Mouse (Mus musculus): ENCODE measurements around the gene Tpra1. TPM values are rescaled to one million over a fixed set of nuclear protein-coding genes. Genes with fewer than 3 reads are reported as not detected.

The Tpra1 gene
- polyA plus RNA-seq, 1 experiment from 2014 or later, result 92.3 TPM

GRCm38 (mm10) chr6:88956725-88957124 is 54.7 kb downstream of the Tpra1 start:
- no peak for ATAC-seq
- no peaks in the 10 kb centered on the region for H3K27me3 ChIP-seq (replicated peaks; ENCODE audit: control insufficient read depth, insufficient read depth, low read length)
- WGBS, result 87% methylated on average over 2 of the region's 2 CpGs
- H3K4me3 ChIP-seq (ENCODE audit: low read length), result no peak overlapping the region
- no peak overlapping the region for H3K9ac ChIP-seq (ENCODE audit: low read depth, low read length)
- no peak overlapping the region for H3K27ac ChIP-seq (ENCODE audit: low read depth, low read length)
- peaks cover 14% of the 10 kb centered on the region for H3K4me1 ChIP-seq (ENCODE audit: control insufficient read depth, insufficient read depth, low read depth, low read length)
- H3K36me3 ChIP-seq (ENCODE audit: control insufficient read depth, insufficient read depth, low read length), result no peaks in the 10 kb centered on the region
- no peak overlapping the region for H3K4me2 ChIP-seq (ENCODE audit: low read length)
- peaks cover 4% of the 10 kb centered on the region for H3K9me3 ChIP-seq (ENCODE audit: control insufficient read depth, low read length)

GRCm38 (mm10) chr6:88957313-88957712 is 55.3 kb downstream of the Tpra1 start:
- WGBS, result 92% methylated on average over 4 of the region's 4 CpGs

DNA sequence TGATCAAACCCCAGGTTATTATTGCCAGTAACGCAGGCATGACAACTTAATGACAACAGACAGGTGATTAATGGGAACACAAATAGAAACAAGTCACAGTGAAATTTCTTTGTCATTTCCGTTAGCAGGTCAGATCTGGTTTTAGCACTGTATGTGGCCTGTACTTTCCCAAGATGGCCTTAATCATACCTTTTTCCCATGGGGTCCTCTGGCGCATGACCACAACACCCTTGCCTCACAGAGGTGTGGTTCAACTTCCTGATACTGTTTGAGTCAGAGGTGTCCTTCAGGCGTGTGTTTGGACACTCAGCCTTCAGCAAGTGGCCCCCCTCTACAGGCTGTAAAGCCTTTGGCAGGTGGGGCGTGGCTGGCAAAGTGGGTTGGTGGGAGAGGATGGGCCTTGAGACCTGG is 55.8 kb downstream of the Tpra1 start:
- ATAC-seq, result no peak
- WGBS, result 83% methylated on average over 5 of the region's 5 CpGs
- Histone ChIP-seq H3K4me3 (ENCODE audit: low read length) (no peak overlapping the region), H3K9me3 (ENCODE audit: control insufficient read depth, low read length) (peaks cover 4% of the 10 kb centered on the region), H3K27ac (ENCODE audit: low read depth, low read length) (no peak overlapping the region), H3K36me3 (ENCODE audit: control insufficient read depth, insufficient read depth, low read length) (no peaks in the 10 kb centered on the region), H3K9ac (ENCODE audit: low read depth, low read length) (no peak overlapping the region), H3K27me3 (replicated peaks; ENCODE audit: control insufficient read depth, insufficient read depth, low read length) (no peaks in the 10 kb centered on the region), H3K4me2 (ENCODE audit: low read length) (no peak overlapping the region), H3K4me1 (ENCODE audit: control insufficient read depth, insufficient read depth, low read depth, low read length) (peaks cover 14% of the 10 kb centered on the region)

More at GRCm38 (mm10) chr6:88957313-88957712, 55.3 kb downstream of the Tpra1 start:
- H3K27ac ChIP-seq (ENCODE audit: low read depth, low read length), result no peak overlapping the region
- H3K9ac ChIP-seq (ENCODE audit: low read depth, low read length), result no peak overlapping the region
- H3K4me1 ChIP-seq (ENCODE audit: control insufficient read depth, insufficient read depth, low read depth, low read length), result peaks cover 14% of the 10 kb centered on the region
- no peak for ATAC-seq
- H3K27me3 ChIP-seq (replicated peaks; ENCODE audit: control insufficient read depth, insufficient read depth, low read length), result no peaks in the 10 kb centered on the region
- no peak overlapping the region for H3K4me2 ChIP-seq (ENCODE audit: low read length)
- H3K4me3 ChIP-seq (ENCODE audit: low read length), result no peak overlapping the region
- no peaks in the 10 kb centered on the region for H3K36me3 ChIP-seq (ENCODE audit: control insufficient read depth, insufficient read depth, low read length)
- peaks cover 4% of the 10 kb centered on the region for H3K9me3 ChIP-seq (ENCODE audit: control insufficient read depth, low read length)

GRCm38 (mm10) chr6:88958305-88958704 is 56.3 kb downstream of the Tpra1 start:
- Histone ChIP-seq H3K4me3 (ENCODE audit: low read length) (no peak overlapping the region), H3K9me3 (ENCODE audit: control insufficient read depth, low read length) (peaks cover 2% of the 10 kb centered on the region), H3K27ac (ENCODE audit: low read depth, low read length) (no peak overlapping the region), H3K27me3 (replicated peaks; ENCODE audit: control insufficient read depth, insufficient read depth, low read length) (no peaks in the 10 kb centered on the region), H3K9ac (ENCODE audit: low read depth, low read length) (no peak overlapping the region), H3K4me1 (ENCODE audit: control insufficient read depth, insufficient read depth, low read depth, low read length) (peaks cover 14% of the 10 kb centered on the region), H3K4me2 (ENCODE audit: low read length) (no peak overlapping the region), H3K36me3 (ENCODE audit: control insufficient read depth, insufficient read depth, low read length) (no peaks in the 10 kb centered on the region)
- ATAC-seq, result no peak
- WGBS, result 74% methylated on average over 2 of the region's 2 CpGs

DNA sequence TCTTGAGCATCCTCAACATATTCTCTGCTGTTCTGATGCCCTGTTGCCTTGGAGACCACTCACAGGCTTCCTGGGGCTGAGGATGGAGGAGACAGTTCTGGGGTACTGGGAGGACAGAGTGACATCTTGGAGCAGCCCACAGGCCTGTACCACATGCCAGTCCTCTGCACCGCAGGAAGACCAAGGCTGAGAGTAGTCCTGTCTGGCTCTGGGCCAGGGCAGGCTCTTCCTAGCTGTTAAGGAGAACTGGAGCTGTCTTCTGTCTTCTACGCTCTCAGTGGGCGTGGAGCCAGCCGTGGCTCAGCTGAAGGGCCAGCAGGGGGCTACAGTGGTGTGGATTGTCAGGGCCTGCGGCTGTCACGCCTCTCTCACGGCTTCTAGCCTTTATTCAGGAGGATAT is 57.8 kb downstream of the Tpra1 start:
- no peaks in the 10 kb centered on the region for H3K27me3 ChIP-seq (replicated peaks; ENCODE audit: control insufficient read depth, insufficient read depth, low read length)

DNA sequence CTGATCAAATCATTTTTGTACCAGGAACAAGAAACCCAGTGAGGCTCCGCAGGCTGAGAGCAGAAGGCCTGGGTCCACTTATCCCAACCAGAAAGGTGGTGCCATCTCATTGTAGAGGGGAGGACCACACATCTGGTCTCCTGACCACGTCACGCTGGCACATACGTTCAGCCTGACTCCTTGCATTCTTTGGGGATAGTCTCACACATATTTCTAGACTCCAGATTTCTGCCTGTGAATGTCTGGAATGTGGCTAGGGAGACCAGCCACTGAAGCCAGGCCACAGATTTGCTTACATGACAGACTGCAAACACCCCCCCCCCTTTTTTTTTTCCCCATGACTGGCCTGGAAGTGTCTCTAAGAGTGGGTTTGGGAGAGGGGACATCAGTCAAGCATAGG is 58.9 kb downstream of the Tpra1 start:
- Histone ChIP-seq H3K27ac (ENCODE audit: low read depth, low read length) (no peak overlapping the region), H3K4me3 (ENCODE audit: low read length) (no peak overlapping the region), H3K4me1 (ENCODE audit: control insufficient read depth, insufficient read depth, low read depth, low read length) (peaks cover 18% of the 10 kb centered on the region), H3K9ac (ENCODE audit: low read depth, low read length) (no peak overlapping the region), H3K4me2 (ENCODE audit: low read length) (no peak overlapping the region), H3K27me3 (replicated peaks; ENCODE audit: control insufficient read depth, insufficient read depth, low read length) (no peaks in the 10 kb centered on the region), H3K36me3 (ENCODE audit: control insufficient read depth, insufficient read depth, low read length) (no peaks in the 10 kb centered on the region), H3K9me3 (ENCODE audit: control insufficient read depth, low read length) (no peaks in the 10 kb centered on the region)
- no peak for ATAC-seq
- WGBS, result 78% methylated on average over 4 of the region's 4 CpGs

More for the DNA sequence above, 57.8 kb downstream of the Tpra1 start:
- ATAC-seq, result peak; percentile 88
- Histone ChIP-seq H3K9ac (ENCODE audit: low read depth, low read length) (no peak overlapping the region), H3K4me2 (ENCODE audit: low read length) (no peak overlapping the region), H3K27ac (ENCODE audit: low read depth, low read length) (no peak overlapping the region), H3K4me3 (ENCODE audit: low read length) (no peak overlapping the region), H3K9me3 (ENCODE audit: control insufficient read depth, low read length) (no peaks in the 10 kb centered on the region), H3K4me1 (ENCODE audit: control insufficient read depth, insufficient read depth, low read depth, low read length) (peaks cover 14% of the 10 kb centered on the region), H3K36me3 (ENCODE audit: control insufficient read depth, insufficient read depth, low read length) (no peaks in the 10 kb centered on the region)
- WGBS, result 3% methylated on average over 7 of the region's 7 CpGs

Other genes with a start within 250 kb of the Tpra1 start
- gene Mgll, start 177.8 kb upstream of the Tpra1 start, polyA plus RNA-seq (2015; fragmentation: Nextera tagmentation; extraction: Ambion mirVana), result 79.1 and 96.8 TPM in 2 replicates
- gene Abtb1, start 60.3 kb upstream of the Tpra1 start, polyA plus RNA-seq (2015; fragmentation: Nextera tagmentation; extraction: Ambion mirVana), result 37.7 and 39.4 TPM in 2 replicates
- 553 and 621 TPM in 2 replicates for gene Podxl2, start 27.2 kb upstream of the Tpra1 start, polyA plus RNA-seq (2015; fragmentation: Nextera tagmentation; extraction: Ambion mirVana)
- 27.3 and 35.0 TPM in 2 replicates for gene Mcm2, start 3.5 kb upstream of the Tpra1 start, polyA plus RNA-seq (2015; fragmentation: Nextera tagmentation; extraction: Ambion mirVana)

Measured in hindbrain, embryonic 16.5 days (tissue).